In the genomic region with DNA sequence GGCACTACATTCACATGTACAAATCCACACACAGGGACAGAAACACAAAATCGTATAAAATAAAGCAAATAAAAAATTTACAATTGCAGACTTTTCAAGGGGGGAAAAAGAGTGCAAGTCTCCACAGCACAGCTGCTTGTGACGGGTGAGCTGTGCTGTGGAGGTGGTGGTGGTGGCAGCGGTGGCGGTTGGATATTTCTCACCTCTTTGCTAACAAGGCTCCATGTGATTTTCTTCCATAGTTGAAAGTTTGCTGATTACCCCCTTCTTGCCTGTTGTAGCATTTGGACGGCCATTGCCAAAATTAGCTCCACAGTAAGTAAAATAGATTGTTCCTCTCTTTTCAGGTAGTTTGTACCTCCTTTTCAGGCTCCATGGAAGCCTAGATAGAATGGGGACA, we compare ENCODE assay signal across 8 mouse cellular contexts. TPM values are rescaled to one million over a fixed set of nuclear protein-coding genes. Genes with fewer than 3 reads are reported as not detected.
DNase-seq lines count a peak whose midpoint lies in the region; ATAC-seq and TF ChIP-seq lines count a peak whose summit lies in the region.

TSS of gene Casc3 (plus strand) at position 301 of the 400 bp plus-strand sequence.

- no peak for ATAC-seq in intestine, postnatal 0 days
- ATAC-seq in midbrain, embryonic 11.5 days (ENCODE audit: low FRiP score) = no peak

- H3K27ac ChIP-seq in intestine, postnatal 0 days (ENCODE audit: low read depth, low read length) = no peak within 1 kb of the TSS
- no peak within 1 kb of the TSS for H3K27ac ChIP-seq in midbrain, embryonic 11.5 days (ENCODE audit: low read depth, low read length)

- no peaks in the 10 kb centered on the region for H3K4me1 ChIP-seq in intestine, postnatal 0 days (replicated peaks; ENCODE audit: control insufficient read depth, insufficient read depth, low read length)
- H3K4me1 ChIP-seq in midbrain, embryonic 11.5 days (ENCODE audit: control insufficient read depth, insufficient read depth, low read length) = peaks cover 5% of the 10 kb centered on the region

- peaks cover 74% of the 10 kb centered on the region for H3K36me3 ChIP-seq in intestine, postnatal 0 days (ENCODE audit: control insufficient read depth, insufficient read depth)
- peaks cover 38% of the 10 kb centered on the region for H3K36me3 ChIP-seq in midbrain, embryonic 11.5 days (ENCODE audit: control insufficient read depth, insufficient read depth, low read length)

- H3K4me2 ChIP-seq in intestine, postnatal 0 days (replicated peaks; ENCODE audit: low read depth) = no peak within 1 kb of the TSS
- no peak within 1 kb of the TSS for H3K4me2 ChIP-seq in midbrain, embryonic 11.5 days

- H3K27me3 ChIP-seq in intestine, postnatal 0 days (replicated peaks; ENCODE audit: control insufficient read depth, insufficient read depth, low read length) = no peaks in the 10 kb centered on the region
- no peaks in the 10 kb centered on the region for H3K27me3 ChIP-seq in midbrain, embryonic 11.5 days (ENCODE audit: control insufficient read depth, insufficient read depth, low read length)

- TF ChIP-seq CTCF in intestine, postnatal 0 days (IDR thresholded peaks at IDR 0.05; ENCODE audit: low read depth) = no peak

- H3K9ac ChIP-seq in intestine, postnatal 0 days (ENCODE audit: low read depth, low read length) = no peak within 1 kb of the TSS
- no peak within 1 kb of the TSS for H3K9ac ChIP-seq in midbrain, embryonic 11.5 days (ENCODE audit: low read length)

- no peak within 1 kb of the TSS for H3K4me3 ChIP-seq in intestine, postnatal 0 days (ENCODE audit: low read depth, low read length)
- no peak within 1 kb of the TSS for H3K4me3 ChIP-seq in midbrain, embryonic 11.5 days (ENCODE audit: low read depth, low read length)

- no peaks in the 10 kb centered on the region for H3K9me3 ChIP-seq in intestine, postnatal 0 days (ENCODE audit: control insufficient read depth)
- H3K9me3 ChIP-seq in midbrain, embryonic 11.5 days (ENCODE audit: control insufficient read depth, low read length) = no peaks in the 10 kb centered on the region

- 94% methylated on average over 5 of the region's 5 CpGs for WGBS in intestine, postnatal 0 days
- WGBS in midbrain, embryonic 11.5 days = 95% methylated on average over 5 of the region's 5 CpGs

- DNase-seq in layer of hippocampus, adult 18-20 months (ENCODE audit: low spot score in 2 of 2) = no peak
- no peak for DNase-seq in layer of hippocampus, adult 11-12 months (ENCODE audit: low spot score)
- no peak for DNase-seq in adrenal gland, postnatal 4 days (ENCODE audit: low spot score in 2 of 2)
- DNase-seq in gastrocnemius, postnatal 4 days (ENCODE audit: low spot score in 2 of 2) = no peak
- no peak for DNase-seq in midbrain, embryonic 11.5 days (ENCODE audit: low spot score, missing footprints)
- no peak for DNase-seq in embryo, embryonic 9.5 days (ENCODE audit: extremely low spot score)
- no peak for DNase-seq in thymus, postnatal 10 days (ENCODE audit: low spot score in 2 of 2)

RNA-seq across cellular contexts. Expression of gene Casc3, which starts in this region (rescaled TPM):
- total RNA-seq in layer of hippocampus, adult 18-20 months (2021) = 10 to 100 TPM; 57.0 to 58.4 TPM
- 10 to 100 TPM; 45.2 to 54.8 TPM for total RNA-seq in adrenal gland, postnatal 4 days (2021)
- total RNA-seq in gastrocnemius, postnatal 4 days (2021) = 10 to 100 TPM; 28.3 to 31.6 TPM
- polyA plus RNA-seq in intestine, postnatal 0 days (2015; fragmentation: Nextera tagmentation; extraction: Ambion mirVana) = 10.8 and 12.4 TPM in 2 replicates
- polyA plus RNA-seq in midbrain, embryonic 11.5 days (2014; fragmentation: Nextera tagmentation; extraction: Ambion mirVana) = 51.9 and 53.1 TPM in 2 replicates
